Mouse (Mus musculus) thymus, adult 2 months (tissue): ENCODE results near the gene Btg1-ps2.

Experiments used
- CTCF ChIP-seq: fragments of 200-500 bp; IDR thresholded peaks from 2 replicates; pipeline ENCODE4 v1.5.1; 2012; ENCODE audit warnings: mild to moderate bottlenecking, control low read depth, low read length, moderate library complexity, borderline replicate concordance; ENCODE audit not compliant: control insufficient read depth, poor library complexity, insufficient read depth; ENCODE audit errors: extremely low read depth
- POLR2A ChIP-seq: fragments of 200-500 bp; IDR thresholded peaks from 2 replicates; pipeline ENCODE4 v1.6.1; 2012; ENCODE audit warnings: mild to moderate bottlenecking, low read length, control low read depth, moderate library complexity; ENCODE audit not compliant: control insufficient read depth, poor library complexity, insufficient read depth; ENCODE audit errors: extremely low read depth

DNA sequence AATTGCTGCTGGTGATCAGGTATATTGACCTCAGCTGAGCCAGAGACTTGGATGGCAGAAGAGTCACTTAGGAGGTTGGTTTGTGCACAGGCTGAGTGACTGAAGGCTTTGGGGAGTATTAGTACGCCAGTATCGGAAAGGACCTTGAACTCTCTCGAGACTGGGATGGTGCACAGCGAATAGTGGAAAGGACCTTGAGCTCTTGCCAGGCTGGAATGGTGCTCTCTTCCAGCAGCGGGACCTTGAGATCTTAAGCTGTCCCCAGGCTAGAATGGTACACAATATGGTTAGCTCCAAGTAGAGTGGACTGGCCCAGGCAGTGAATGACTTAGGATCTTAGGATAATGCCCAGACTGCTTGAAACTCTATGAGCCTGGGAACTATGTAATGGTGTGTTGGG, 3.2 kb downstream of the Btg1-ps2 start:
- TF ChIP-seq CTCF (no peak), POLR2A (no peak)
